Mouse (Mus musculus) heart, embryonic 16.5 days (tissue): Measurements from ENCODE around the gene Parvb. TPM values are rescaled to one million over a fixed set of nuclear protein-coding genes. Genes with fewer than 3 reads are reported as not detected.

Source experiments
- ATAC-seq: fragments of 200-750 bp; cut with Nextera tagmentation; replicated peaks from 2 replicates; pipeline ENCODE4 v1.8.0; 2017; ENCODE audit warnings: moderate number of reproducible peaks; ENCODE audit not compliant: insufficient read depth, low FRiP score; ENCODE audit errors: extremely low read depth
- H3K27ac ChIP-seq: fragments of 300-500 bp; sonication (generic); 2 replicates; pipeline ENCODE4 v1.5.1; 2014; ENCODE audit warnings: mild to moderate bottlenecking, low read length, control low read depth, moderate library complexity
- H3K27me3 ChIP-seq: fragments of 300-500 bp; sonication (generic); 2 replicates; pipeline ENCODE4 v1.6.1; 2014; ENCODE audit warnings: low read length, mixed read lengths; ENCODE audit not compliant: control insufficient read depth, insufficient read depth
- H3K36me3 ChIP-seq: fragments of 300-500 bp; sonication (generic); 2 replicates; pipeline ENCODE4 v1.6.1; 2014; ENCODE audit not compliant: control insufficient read depth, insufficient read depth
- H3K4me1 ChIP-seq: fragments of 300-500 bp; sonication (generic); 2 replicates; pipeline ENCODE4 v1.6.1; 2014; ENCODE audit warnings: low read length, mixed read lengths; ENCODE audit not compliant: control insufficient read depth, insufficient read depth
- H3K4me2 ChIP-seq: fragments of 300-500 bp; sonication (generic); 2 replicates; pipeline ENCODE4 v1.6.1; 2014; ENCODE audit warnings: low read depth, mild to moderate bottlenecking, control low read depth, low read length
- H3K4me3 ChIP-seq: fragments of 300-500 bp; sonication (generic); 2 replicates; pipeline ENCODE4 v1.5.1; 2014; ENCODE audit warnings: mild to moderate bottlenecking, control low read depth, low read length
- H3K9ac ChIP-seq: fragments of 300-500 bp; sonication (generic); 2 replicates; pipeline ENCODE4 v1.6.1; 2014; ENCODE audit warnings: low read length, control low read depth
- H3K9me3 ChIP-seq: fragments of 300-500 bp; sonication (generic); replicated peaks from 2 replicates; pipeline ENCODE4 v1.6.1; 2016; ENCODE audit warnings: low read length; ENCODE audit not compliant: control insufficient read depth
- WGBS: fragments of 180-500 bp; shearing (Covaris S2); extraction: QIAGEN DNeasy Blood & Tissue Kit; methylation state at CpG from one replicate; pipeline ENCODE4 v1.1.7; 2014; 5-methylcytosine and 5-hydroxymethylcytosine counted together
- polyA plus RNA-seq: library from polyadenylated mRNA; unstranded; fragments of >200 nt; fragmentation: Nextera tagmentation; extraction: Ambion mirVana; gene quantifications from 2 replicates; pipeline ENCODE4 v1.2.1, GENCODE M21; 2015

The Parvb gene
- polyA plus RNA-seq, 1 experiment from 2014 or later = 15.5 TPM

GRCm38 (mm10) chr15:84270032-84270431 lies 38.2 kb downstream of the Parvb start:
- Histone ChIP-seq H3K4me2 (no peak overlapping the region), H3K4me1 (peaks cover 29% of the 10 kb centered on the region), H3K36me3 (peaks cover 21% of the 10 kb centered on the region), H3K9ac (peak overlapping the region; percentile 30; the same call in 1 of the 2 replicates), H3K27me3 (no peaks in the 10 kb centered on the region), H3K9me3 (peaks cover 3% of the 10 kb centered on the region; the same call in 1 of the 2 replicates), H3K4me3 (no peak overlapping the region), H3K27ac (peak overlapping the region; percentile 32)
- 71% methylated on average over 5 of the region's 5 CpGs for WGBS
- ATAC-seq = no peak

DNA sequence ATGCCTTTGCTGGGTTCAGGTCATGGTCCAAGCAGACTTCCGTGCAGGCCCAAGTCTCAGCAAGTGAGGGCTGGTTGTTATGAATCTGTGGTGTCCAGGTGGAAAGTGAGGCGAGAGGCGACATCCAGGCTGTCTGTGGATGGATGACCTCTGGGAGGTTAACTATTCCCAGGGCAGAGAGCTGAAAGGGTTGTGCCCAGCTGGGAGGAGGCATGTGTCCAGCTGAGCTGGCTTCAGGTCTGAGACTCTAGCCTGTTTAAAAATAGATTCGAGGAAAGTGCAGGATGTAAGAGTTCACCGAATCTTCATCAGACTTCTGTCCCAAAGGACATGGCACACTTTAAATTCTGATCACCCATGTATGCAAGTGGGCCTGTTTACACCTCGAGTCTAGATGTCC lies 38.6 kb downstream of the Parvb start:
- peak overlapping the region; percentile 32 for H3K27ac ChIP-seq
- peak overlapping the region; percentile 30; the same call in 1 of the 2 replicates for H3K9ac ChIP-seq

DNA sequence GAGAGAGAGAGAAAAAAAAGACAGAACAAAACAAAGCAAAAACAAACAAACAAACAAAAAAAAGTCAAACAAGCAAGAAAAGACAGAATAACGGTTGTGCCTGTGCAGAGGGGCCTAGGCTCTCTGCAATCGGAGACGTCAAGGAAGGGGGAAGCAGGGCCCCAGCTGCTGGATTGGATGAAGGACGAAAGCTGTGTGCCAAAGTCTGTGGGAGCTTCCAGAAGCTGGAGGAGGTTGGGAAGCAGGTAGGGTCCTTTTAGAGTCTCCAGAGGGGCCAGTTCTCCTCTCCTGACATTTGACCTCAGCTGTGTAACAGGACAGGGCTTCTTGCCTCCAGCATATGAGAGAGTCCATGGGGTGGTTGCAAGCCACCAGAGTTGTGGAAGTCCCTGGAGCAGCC lies 44.2 kb downstream of the Parvb start:
- no peak for ATAC-seq
- Histone ChIP-seq H3K4me2 (no peak overlapping the region), H3K4me1 (0 out of 2 replicates have a peak, but pooled peaks cover 4% of the 10 kb centered on the region), H3K36me3 (peaks cover 36% of the 10 kb centered on the region), H3K27ac (no peak overlapping the region), H3K9ac (no peak overlapping the region), H3K27me3 (no peaks in the 10 kb centered on the region), H3K9me3 (peaks cover 3% of the 10 kb centered on the region; the same call in 1 of the 2 replicates), H3K4me3 (no peak overlapping the region)
- 91% methylated on average over 4 of the region's 4 CpGs for WGBS

More for the DNA sequence above, 38.6 kb downstream of the Parvb start:
- no peaks in the 10 kb centered on the region for H3K27me3 ChIP-seq
- peaks cover 25% of the 10 kb centered on the region for H3K4me1 ChIP-seq
- H3K4me3 ChIP-seq = no peak overlapping the region
- ATAC-seq = no peak
- peaks cover 21% of the 10 kb centered on the region for H3K36me3 ChIP-seq
- no peak overlapping the region for H3K4me2 ChIP-seq
- WGBS = 53% methylated on average over 6 of the region's 6 CpGs
- H3K9me3 ChIP-seq = peaks cover 3% of the 10 kb centered on the region; the same call in 1 of the 2 replicates

- Histone ChIP-seq H3K27me3 (no peaks in the 10 kb centered on the region), H3K4me1 (no peaks in the 10 kb centered on the region), H3K36me3 (peaks cover 33% of the 10 kb centered on the region), H3K9me3 (peaks cover 3% of the 10 kb centered on the region; the same call in 1 of the 2 replicates), H3K4me2 (no peak overlapping the region), H3K27ac (no peak overlapping the region), H3K9ac (no peak overlapping the region), H3K4me3 (no peak overlapping the region)
- no peak for ATAC-seq
- WGBS = 83% methylated on average over 7 of the region's 7 CpGs
Observed at GRCm38 (mm10) chr15:84278091-84278490, 46.2 kb downstream of the Parvb start.

GRCm38 (mm10) chr15:84278656-84279055 lies 46.8 kb downstream of the Parvb start:
- H3K4me2 ChIP-seq = no peak overlapping the region
- WGBS = 74% methylated on average over 7 of the region's 7 CpGs
- H3K9ac ChIP-seq = no peak overlapping the region
- H3K27me3 ChIP-seq = no peaks in the 10 kb centered on the region
- no peak overlapping the region for H3K27ac ChIP-seq
- no peaks in the 10 kb centered on the region for H3K4me1 ChIP-seq
- peaks cover 3% of the 10 kb centered on the region; the same call in 1 of the 2 replicates for H3K9me3 ChIP-seq
- no peak for ATAC-seq
- H3K36me3 ChIP-seq = peaks cover 33% of the 10 kb centered on the region
- no peak overlapping the region for H3K4me3 ChIP-seq

DNA sequence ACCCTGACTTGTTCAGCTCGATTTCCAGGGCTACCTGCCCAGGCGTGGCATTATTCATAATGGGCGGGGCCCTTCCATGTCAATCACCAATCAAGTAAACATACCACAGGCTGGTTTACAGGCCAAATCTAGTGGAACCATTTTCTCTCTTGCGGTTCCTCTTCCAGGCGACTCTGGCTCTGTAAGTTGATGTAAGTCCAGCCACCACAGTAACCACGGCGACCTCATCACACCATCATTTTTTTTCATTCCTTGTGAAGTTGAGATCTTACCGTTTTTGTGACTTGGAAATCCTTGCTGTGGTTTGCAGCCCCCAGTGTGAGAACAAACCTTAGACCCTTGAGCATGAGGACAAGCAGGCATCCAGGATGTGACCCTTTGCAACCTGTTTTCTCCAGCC lies 48.5 kb downstream of the Parvb start:
- no peak overlapping the region for H3K4me3 ChIP-seq
- H3K9me3 ChIP-seq = no peaks in the 10 kb centered on the region
- H3K4me2 ChIP-seq = no peak overlapping the region
- peaks cover 25% of the 10 kb centered on the region for H3K36me3 ChIP-seq
- ATAC-seq = no peak
- no peaks in the 10 kb centered on the region for H3K27me3 ChIP-seq
- no peaks in the 10 kb centered on the region for H3K4me1 ChIP-seq
- 78% methylated on average over 8 of the region's 8 CpGs for WGBS
- no peak overlapping the region for H3K27ac ChIP-seq
- no peak overlapping the region for H3K9ac ChIP-seq

- no peaks in the 10 kb centered on the region for H3K4me1 ChIP-seq
- H3K4me2 ChIP-seq = no peak overlapping the region
- no peak overlapping the region for H3K9ac ChIP-seq
- H3K4me3 ChIP-seq = no peak overlapping the region
- no peaks in the 10 kb centered on the region for H3K9me3 ChIP-seq
- H3K27ac ChIP-seq = no peak overlapping the region
- WGBS = 73% methylated on average over 11 of the region's 11 CpGs
- ATAC-seq = no peak
- peaks cover 25% of the 10 kb centered on the region for H3K36me3 ChIP-seq
- no peaks in the 10 kb centered on the region for H3K27me3 ChIP-seq
Observed at GRCm38 (mm10) chr15:84280712-84281347, 49.0 kb downstream of the Parvb start.

- no peaks in the 10 kb centered on the region for H3K4me1 ChIP-seq
- H3K27ac ChIP-seq = no peak overlapping the region
- 77% methylated on average over 20 of the region's 20 CpGs for WGBS
Observed at GRCm38 (mm10) chr15:84282206-84283085, 50.6 kb downstream of the Parvb start.

GRCm38 (mm10) chr15:84284059-84284458 lies 52.2 kb downstream of the Parvb start:
- Histone ChIP-seq H3K4me3 (no peak overlapping the region), H3K4me2 (no peak overlapping the region), H3K27ac (no peak overlapping the region), H3K36me3 (peaks cover 15% of the 10 kb centered on the region), H3K4me1 (no peaks in the 10 kb centered on the region), H3K9ac (no peak overlapping the region), H3K27me3 (no peaks in the 10 kb centered on the region), H3K9me3 (no peaks in the 10 kb centered on the region)
- no peak for ATAC-seq
- WGBS = 75% methylated on average over 5 of the region's 5 CpGs

More at GRCm38 (mm10) chr15:84282206-84283085, 50.6 kb downstream of the Parvb start:
- Histone ChIP-seq H3K4me3 (no peak overlapping the region), H3K36me3 (peaks cover 20% of the 10 kb centered on the region), H3K27me3 (no peaks in the 10 kb centered on the region), H3K9ac (no peak overlapping the region), H3K4me2 (no peak overlapping the region), H3K9me3 (no peaks in the 10 kb centered on the region)
- no peak for ATAC-seq
